Mouse (Mus musculus): ENCODE measurements around the gene Gm29427.

The Gm29427 gene

GRCm38 (mm10) chr1:130640967-130641366 is 74.6 kb downstream of the Gm29427 start:
- DNase-seq: no peak

- peak; percentile 90 for DNase-seq
Observed at GRCm38 (mm10) chr1:130633761-130634410, 81.7 kb downstream of the Gm29427 start.

GRCm38 (mm10) chr1:130633316-130633715 is 82.3 kb downstream of the Gm29427 start:
- DNase-seq: no peak

- no peak for DNase-seq
Observed at GRCm38 (mm10) chr1:130629521-130629920, 86.1 kb downstream of the Gm29427 start, which contains the start of gene Zp3r. Gene Zp3r, minus strand, starts transcription at chr1:130629621.

Measured in heart, adult 11 months (tissue).